Mouse (Mus musculus) kidney, adult 8-10 months (tissue): ENCODE measurements around the gene Fgfr2.
A peak's percentile ranks its signal among the peaks of the same experiment; 100 is the strongest.

Experiments
- DNase-seq, 2 experiments: peaks; one replicate each; pipeline ENCODE4 v3.0.0; 2022

The Fgfr2 gene

GRCm38 (mm10) chr7:130260905-130261683 is 2862.1 kb downstream of the Fgfr2 start:
- DNase-seq, result no peak

- DNase-seq, result no peak
These were observed 2863.1 kb downstream of the Fgfr2 start for GRCm38 (mm10) chr7:130260060-130260459.

GRCm38 (mm10) chr7:130258704-130259295 is 2864.3 kb downstream of the Fgfr2 start:
- DNase-seq, result no peak

GRCm38 (mm10) chr7:130257991-130258703 is 2865.0 kb downstream of the Fgfr2 start:
- no peak for DNase-seq

GRCm38 (mm10) chr7:130253264-130253663 is 2869.9 kb downstream of the Fgfr2 start:
- DNase-seq, result no peak

GRCm38 (mm10) chr7:130251936-130252523 is 2871.1 kb downstream of the Fgfr2 start:
- DNase-seq, result no peak

- DNase-seq, result no peak
These were observed 2872.2 kb downstream of the Fgfr2 start for GRCm38 (mm10) chr7:130250994-130251393.

- no peak for DNase-seq
These were observed 2874.7 kb downstream of the Fgfr2 start for GRCm38 (mm10) chr7:130248403-130248802.

GRCm38 (mm10) chr7:130247831-130248230 is 2875.3 kb downstream of the Fgfr2 start:
- DNase-seq, result no peak

- no peak for DNase-seq
These were observed 2876.7 kb downstream of the Fgfr2 start for GRCm38 (mm10) chr7:130246483-130246882.

GRCm38 (mm10) chr7:130244545-130244944 is 2878.6 kb downstream of the Fgfr2 start:
- no peak for DNase-seq

- DNase-seq, result no peak
These were observed 2879.3 kb downstream of the Fgfr2 start for GRCm38 (mm10) chr7:130243811-130244210.

GRCm38 (mm10) chr7:130240191-130240590 is 2883.0 kb downstream of the Fgfr2 start:
- no peak for DNase-seq

GRCm38 (mm10) chr7:130237244-130237643 is 2885.9 kb downstream of the Fgfr2 start:
- DNase-seq, result no peak

GRCm38 (mm10) chr7:130233777-130234176 is 2889.4 kb downstream of the Fgfr2 start:
- DNase-seq, result peak; percentile 26 to 46

- DNase-seq, result peak; percentile 17 to 41
These were observed 2893.1 kb downstream of the Fgfr2 start for GRCm38 (mm10) chr7:130230034-130230433.

GRCm38 (mm10) chr7:130225227-130225626 is 2897.9 kb downstream of the Fgfr2 start:
- no peak for DNase-seq

GRCm38 (mm10) chr7:130222633-130223354 is 2900.4 kb downstream of the Fgfr2 start:
- no peak for DNase-seq

- DNase-seq, result no peak
These were observed 2901.3 kb downstream of the Fgfr2 start for GRCm38 (mm10) chr7:130221661-130222387.

- DNase-seq, result no peak
These were observed 2902.5 kb downstream of the Fgfr2 start for GRCm38 (mm10) chr7:130220627-130221026.

GRCm38 (mm10) chr7:130219844-130220243 is 2903.3 kb downstream of the Fgfr2 start:
- no peak for DNase-seq

- DNase-seq, result no peak
These were observed 2906.9 kb downstream of the Fgfr2 start for GRCm38 (mm10) chr7:130216272-130216671.
